Mouse (Mus musculus) spleen, adult 2 months (tissue): Measurements from ENCODE around the gene Trmt112.

Source experiments
- CTCF ChIP-seq: fragments of 200-500 bp; IDR thresholded peaks from 2 replicates; pipeline ENCODE4 v1.5.1; 2011; ENCODE audit warnings: mild to moderate bottlenecking, inconsistent platforms; ENCODE audit not compliant: insufficient read depth, insufficient read length, insufficient replicate concordance; ENCODE audit errors: extremely low read depth
- POLR2A ChIP-seq: fragments of 200-500 bp; IDR thresholded peaks from 2 replicates; pipeline ENCODE4 v1.6.1; 2011; ENCODE audit warnings: low read depth, low read length, inconsistent platforms

DNA sequence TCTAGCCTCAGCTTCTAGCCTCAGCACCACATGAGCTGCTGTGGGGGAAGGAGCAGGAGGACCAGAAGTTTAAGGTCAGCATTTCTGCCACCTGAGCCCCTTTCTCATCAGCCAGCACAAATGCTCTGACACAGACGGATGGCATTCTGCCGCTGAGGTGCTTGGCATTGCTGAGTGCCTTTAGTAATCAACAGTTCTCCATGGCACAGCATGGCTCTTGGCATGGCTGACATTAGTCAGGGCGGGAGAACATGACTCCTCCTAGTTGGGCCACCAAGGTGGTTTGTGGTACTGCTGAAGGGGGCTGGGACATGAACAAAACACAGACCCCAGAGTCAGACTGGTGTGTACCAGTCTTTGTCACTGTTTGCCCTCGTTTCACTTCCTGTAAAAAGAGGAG lies 38.7 kb downstream of the Trmt112 start:
- TF ChIP-seq CTCF (no peak), POLR2A (no peak)
